Mouse (Mus musculus) heart, postnatal 4 days (tissue): ENCODE measurements around the gene Sbno1. TPM values are rescaled to one million over a fixed set of nuclear protein-coding genes. Genes with fewer than 3 reads are reported as not detected.

Experiments
- DNase-seq: peaks from one replicate; pipeline ENCODE4 v3.0.0; 2021
- total RNA-seq, 2 experiments: library from RNA; stranded (reverse); gene quantifications; 2 replicates each; pipeline ENCODE4 v1.2.3; 2021

The Sbno1 gene
- total RNA-seq, 2 experiments from 2014 or later: 72.7 to 76.8 TPM

DNA sequence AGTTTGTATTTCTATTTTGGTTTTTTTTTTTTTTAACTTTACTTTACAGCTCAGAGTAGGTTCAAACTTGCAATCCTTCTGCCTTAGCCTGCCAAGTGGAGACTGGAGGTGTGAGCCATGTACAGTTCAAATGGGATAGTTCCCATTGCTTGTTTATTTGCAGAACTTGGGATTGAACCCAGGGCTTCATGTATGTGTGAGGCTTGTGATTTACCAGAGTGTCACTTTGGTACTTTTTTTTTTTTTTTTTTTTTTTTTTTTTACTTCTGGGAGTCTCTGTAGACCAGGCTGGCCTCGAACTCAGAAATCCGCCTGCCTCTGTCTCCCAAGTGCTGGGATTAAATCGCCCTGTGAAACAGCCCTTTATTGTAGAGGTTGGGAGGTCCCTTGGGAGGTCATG is 18.4 kb upstream of the Sbno1 start:
- DNase-seq: no peak

DNA sequence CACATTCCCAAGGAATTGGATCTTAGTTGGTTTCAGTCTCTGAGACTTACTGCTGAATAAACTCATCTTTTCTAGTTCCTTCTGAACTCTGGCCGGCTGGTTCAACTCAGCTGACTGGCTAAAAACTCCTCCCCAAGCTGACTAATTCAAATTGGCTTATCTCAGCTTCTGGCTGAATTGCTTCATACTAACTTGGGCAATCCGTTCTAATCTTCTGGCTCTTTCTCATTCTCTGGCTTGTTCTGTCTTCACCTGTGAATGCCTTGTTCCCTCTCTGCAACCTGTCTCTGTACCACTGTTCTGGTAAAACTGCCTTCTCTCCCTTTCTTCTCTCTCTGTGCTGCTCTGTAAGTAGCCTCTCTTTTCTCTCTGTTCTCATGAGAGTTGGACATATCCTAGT is 16.8 kb upstream of the Sbno1 start:
- no peak for DNase-seq

GRCm38 (mm10) chr5:124440094-124440701 is 14.4 kb upstream of the Sbno1 start:
- peak; percentile 74 for DNase-seq

DNA sequence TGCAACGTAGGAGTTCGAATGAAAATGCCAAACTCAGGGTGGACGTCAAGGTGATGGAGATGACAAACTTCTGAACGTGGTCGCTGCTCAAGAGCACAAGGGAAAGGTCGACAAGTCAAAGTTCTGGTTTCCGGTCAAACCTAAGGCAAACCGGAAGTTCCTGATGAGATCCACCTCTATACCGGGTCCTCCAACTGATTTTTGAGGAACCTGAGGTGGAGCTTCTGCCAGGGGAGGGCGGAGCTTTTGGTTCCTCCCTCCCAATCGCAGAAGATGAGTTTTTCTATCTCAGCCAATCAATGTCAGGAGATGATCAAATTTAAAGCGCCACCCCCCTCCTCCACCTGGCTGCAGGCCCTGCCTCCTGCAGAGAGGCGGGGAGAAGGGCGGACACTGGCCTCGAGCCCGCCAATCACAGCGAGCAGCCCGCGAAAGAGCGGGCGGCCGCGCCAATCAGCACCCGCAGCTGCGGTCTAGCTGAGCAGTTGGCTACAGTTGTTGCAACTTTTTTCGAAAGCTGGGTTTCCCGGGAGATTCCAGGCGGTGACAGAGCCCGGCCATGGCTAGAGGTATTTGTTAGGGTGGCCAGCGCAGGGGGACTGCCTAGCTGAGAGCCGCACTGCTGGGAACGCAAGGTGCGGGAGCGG is 13.8 kb upstream of the Sbno1 start, which contains the start of gene Kmt5a:
TSS of gene Kmt5a (plus strand) at position 484 of the 647 bp plus-strand sequence.
- peak; percentile 96 for DNase-seq

GRCm38 (mm10) chr5:124438746-124439145 is 12.9 kb upstream of the Sbno1 start:
- no peak for DNase-seq

- peak; percentile 51 for DNase-seq
These were observed 12.4 kb upstream of the Sbno1 start for GRCm38 (mm10) chr5:124438229-124438628.

DNA sequence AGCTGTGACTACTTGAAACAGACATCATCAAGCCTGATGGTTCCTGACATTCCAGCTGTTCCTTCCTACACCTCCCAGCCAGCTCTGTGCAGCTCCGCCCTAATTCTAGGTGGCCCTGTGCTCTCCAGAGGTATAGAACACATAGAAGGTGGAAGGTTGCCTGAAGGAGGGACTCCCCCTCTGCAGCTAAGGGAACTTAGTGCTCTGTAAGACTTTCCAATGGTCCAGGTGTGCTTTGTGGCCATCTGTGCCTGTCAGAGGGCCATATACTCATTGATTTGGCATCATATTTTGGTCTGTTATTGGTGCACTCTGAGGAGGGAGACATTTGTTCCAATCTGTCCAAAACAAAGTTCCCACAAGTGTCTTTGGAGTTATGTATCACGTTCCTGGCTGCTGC is 7.2 kb upstream of the Sbno1 start:
- DNase-seq: no peak

- DNase-seq: peak; percentile 80
These were observed 6.7 kb upstream of the Sbno1 start for GRCm38 (mm10) chr5:124432398-124433012.

GRCm38 (mm10) chr5:124426475-124427071 is 772 bp upstream of the Sbno1 start:
- no peak for DNase-seq

GRCm38 (mm10) chr5:124424723-124425411 is 934 bp downstream of the Sbno1 start:
- DNase-seq: no peak

DNA sequence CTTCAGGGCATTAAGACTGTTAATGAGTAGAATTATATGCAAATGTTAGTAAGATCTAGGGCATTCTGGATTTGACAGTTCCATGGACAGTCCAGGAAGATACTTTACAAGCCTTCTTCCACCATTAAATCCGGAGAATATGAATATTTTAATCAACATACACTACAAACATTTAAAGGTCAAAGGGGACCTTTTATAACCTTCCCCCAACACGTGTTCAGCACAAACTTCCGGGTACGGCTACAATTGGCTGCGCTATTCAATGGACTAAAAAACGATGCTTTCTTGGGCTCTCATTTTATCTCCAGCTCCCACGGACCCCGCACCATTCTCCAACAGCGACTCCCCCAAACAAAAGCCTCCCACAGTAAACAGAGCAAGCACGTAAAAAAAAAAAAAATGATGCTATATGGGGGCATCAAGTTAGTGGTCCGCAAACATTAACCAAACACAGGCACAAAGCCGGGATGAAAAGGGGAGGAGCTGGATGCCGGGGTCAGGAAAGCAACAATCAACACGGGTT is 1.5 kb downstream of the Sbno1 start:
- DNase-seq: no peak

DNA sequence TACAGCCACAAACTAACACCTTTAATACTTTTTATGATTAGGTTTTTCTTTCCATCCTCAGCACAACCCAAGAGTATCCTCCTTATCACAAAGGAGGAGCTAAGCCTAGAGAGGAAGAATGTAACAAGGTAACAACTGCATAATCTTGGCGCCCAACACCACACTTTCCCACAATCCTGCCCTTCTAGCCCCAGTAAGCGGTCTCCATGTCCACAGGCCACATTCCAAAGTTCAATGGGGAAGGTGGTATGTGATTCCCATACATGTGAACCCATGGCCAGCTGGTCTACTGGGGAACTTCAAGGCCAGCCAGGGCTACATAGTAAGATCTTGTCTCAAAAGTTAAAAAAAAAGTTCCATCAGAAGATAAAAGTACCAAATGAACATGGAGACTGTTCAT is 4.0 kb downstream of the Sbno1 start:
- no peak for DNase-seq

- no peak for DNase-seq
These were observed 6.9 kb downstream of the Sbno1 start for GRCm38 (mm10) chr5:124418903-124419302.

GRCm38 (mm10) chr5:124412163-124412562 is 13.6 kb downstream of the Sbno1 start:
- no peak for DNase-seq

- DNase-seq: no peak
These were observed 15.0 kb downstream of the Sbno1 start for GRCm38 (mm10) chr5:124410808-124411207.

DNA sequence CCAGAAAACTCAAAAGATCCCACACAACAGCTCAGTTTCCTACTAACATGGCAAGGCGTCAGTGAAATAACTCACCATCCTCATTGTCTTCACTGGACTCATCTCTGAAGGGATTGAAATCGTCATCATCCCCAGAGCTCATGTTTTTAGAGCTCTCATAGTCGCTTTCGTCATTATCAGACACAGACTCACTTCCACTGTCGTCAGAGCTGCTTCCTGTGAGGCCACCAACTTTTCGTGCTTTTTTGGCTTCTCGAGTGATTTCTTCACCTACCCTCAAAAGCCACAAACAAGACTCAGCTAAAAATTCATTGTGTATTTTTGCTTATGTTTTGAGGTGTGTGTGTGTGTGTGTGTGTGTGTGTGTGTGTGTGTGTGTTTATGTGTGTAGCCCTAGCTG is 32.1 kb downstream of the Sbno1 start:
- DNase-seq: no peak

GRCm38 (mm10) chr5:124392412-124392811 is 33.4 kb downstream of the Sbno1 start:
- DNase-seq: no peak

- no peak for DNase-seq
These were observed 37.9 kb downstream of the Sbno1 start for GRCm38 (mm10) chr5:124387932-124388331.

DNA sequence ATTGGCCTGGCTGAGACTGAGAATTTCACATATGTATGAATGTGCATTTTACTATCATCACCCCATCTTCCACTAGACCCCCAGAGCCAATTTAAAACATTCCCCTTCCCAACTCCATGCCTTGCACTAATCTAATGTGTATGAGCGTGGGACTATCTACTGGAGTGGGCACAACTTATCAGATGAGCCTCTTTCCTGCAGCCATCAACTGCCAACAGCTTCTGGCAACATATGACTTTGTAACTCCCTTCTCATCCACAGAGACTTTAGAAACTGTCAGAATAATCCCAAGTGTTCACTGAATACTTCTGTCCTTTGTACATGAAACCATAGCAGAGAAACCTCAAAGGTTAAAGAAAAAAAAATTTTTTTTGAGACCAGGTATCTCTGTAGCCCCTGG is 45.7 kb downstream of the Sbno1 start:
- DNase-seq: no peak

GRCm38 (mm10) chr5:124377149-124377548 is 48.7 kb downstream of the Sbno1 start:
- DNase-seq: no peak

GRCm38 (mm10) chr5:124376401-124376800 is 49.4 kb downstream of the Sbno1 start:
- DNase-seq: no peak

- no peak for DNase-seq
These were observed 51.5 kb downstream of the Sbno1 start for GRCm38 (mm10) chr5:124374298-124374697.

DNA sequence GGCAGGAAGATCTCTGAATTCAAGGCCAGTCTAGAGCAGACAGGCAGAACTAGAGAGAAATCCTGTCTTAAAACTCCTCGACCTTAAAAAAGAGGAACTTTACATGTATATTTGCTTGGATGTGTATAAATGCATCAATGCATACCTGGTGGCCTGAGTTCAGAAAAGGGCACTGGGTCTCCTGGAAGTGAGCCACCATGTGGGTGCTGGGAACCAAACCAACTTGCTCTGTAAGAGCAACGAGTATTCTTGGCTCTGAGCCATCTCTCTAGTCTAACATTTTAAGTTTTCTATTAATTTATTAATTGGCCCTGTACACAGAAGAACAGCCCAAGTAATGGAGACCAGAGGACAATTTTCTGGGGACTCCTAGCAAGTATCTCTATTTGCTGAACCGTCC is 59.1 kb downstream of the Sbno1 start:
- DNase-seq: no peak
